Mouse (Mus musculus): Measurements from ENCODE around the gene Ahcyl1. TPM values are rescaled to one million over a fixed set of nuclear protein-coding genes. Genes with fewer than 3 reads are reported as not detected.

Gene Ahcyl1
- 114 and 115 TPM in 2 replicates for polyA plus RNA-seq (2016; fragmentation: Nextera tagmentation; extraction: Ambion mirVana)

DNA sequence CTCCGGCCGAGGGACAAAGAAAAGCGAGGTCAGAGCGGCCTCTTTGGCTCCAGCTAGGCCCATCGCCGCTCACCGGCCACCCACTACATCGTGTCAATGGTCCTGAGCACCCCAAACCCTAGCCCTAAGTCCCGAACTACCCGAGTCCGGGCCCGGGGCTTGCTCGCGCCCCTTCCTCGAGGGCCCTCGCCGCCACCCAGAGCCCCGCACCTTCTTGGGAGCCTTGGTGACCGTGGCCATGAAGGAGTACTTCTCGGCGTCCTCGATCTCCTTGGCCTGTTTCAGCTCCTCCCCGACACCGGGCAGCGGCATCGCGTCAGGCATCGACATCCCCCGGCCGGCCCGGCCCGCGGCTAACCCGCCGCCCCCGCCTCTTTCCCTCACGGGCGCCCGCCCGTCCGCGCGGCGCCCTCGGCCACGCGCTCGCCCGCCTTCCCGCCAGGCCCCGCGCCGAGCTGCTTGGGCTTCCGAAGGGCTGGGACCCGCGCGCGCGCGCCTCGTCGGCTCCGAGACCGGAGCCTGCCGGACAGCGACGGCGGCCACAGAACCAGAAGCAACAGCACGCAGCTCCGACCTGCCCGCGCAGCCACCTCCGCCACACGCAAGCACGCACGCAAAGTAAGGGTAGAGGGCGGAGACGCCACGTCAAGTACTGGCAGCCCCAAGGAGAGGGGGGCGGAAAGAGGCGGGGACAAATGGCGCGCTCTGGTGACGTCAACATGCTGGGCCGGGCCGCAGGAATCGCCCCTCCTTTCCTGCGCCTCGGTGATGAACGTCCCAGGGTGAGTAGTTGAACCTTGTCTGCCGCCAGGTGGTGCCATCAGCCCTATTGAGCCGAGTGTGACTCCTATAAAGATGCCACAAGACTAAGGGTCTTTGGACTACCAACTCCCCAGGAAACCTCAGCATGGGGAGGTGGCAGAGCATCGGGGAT lies at the start of gene Ahcyl1:
Ahcyl1 (minus strand) TSS at position 613 of the 934 bp plus-strand sequence.
- peak within 1 kb of the TSS; percentile 84 for H3K4me3 ChIP-seq (replicated peaks)
- H3K9ac ChIP-seq (replicated peaks), result peak within 1 kb of the TSS; percentile 95
- WGBS, result under 1% methylated on average over 93 of the region's 93 CpGs
- H3K9me3 ChIP-seq, result no peaks in the 10 kb centered on the region
- peak within 1 kb of the TSS; percentile 91 for H3K27ac ChIP-seq
- H3K27me3 ChIP-seq, result no peaks in the 10 kb centered on the region; the same call in 1 of the 2 replicates
- peaks cover 28% of the 10 kb centered on the region for H3K4me1 ChIP-seq (replicated peaks)
- no peaks in the 10 kb centered on the region for H3K36me3 ChIP-seq
- peak within 1 kb of the TSS; percentile 70 for H3K4me2 ChIP-seq
- ATAC-seq (ENCODE audit: insufficient number of reproducible peaks, insufficient read depth, low FRiP score, low TSS enrichment, low read depth), result peak; percentile 98

DNA sequence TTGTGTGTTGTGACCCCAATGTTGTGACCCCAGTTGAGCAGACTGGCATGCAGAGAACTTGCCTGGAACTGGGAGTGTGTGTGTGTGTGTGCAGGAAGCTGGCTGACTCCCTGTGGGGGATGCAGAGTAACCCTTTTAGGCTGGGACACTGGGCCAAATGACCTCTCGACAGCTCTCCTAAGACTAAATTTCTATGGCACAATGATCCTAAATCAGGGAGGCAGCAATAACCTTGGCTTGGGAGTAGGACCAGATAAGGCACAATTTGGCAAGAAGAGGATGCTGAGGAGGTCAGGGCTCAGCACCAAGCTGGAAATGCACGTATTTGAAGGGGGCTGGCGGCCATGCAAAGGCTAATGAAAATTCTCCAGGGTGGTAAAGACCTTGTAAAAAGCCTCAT lies 49.7 kb upstream of the Ahcyl1 start:
- no peak for ATAC-seq (ENCODE audit: insufficient number of reproducible peaks, insufficient read depth, low FRiP score, low TSS enrichment, low read depth)
- Histone ChIP-seq H3K9me3 (no peaks in the 10 kb centered on the region), H3K36me3 (peaks cover 68% of the 10 kb centered on the region), H3K4me1 (replicated peaks) (peaks cover 44% of the 10 kb centered on the region), H3K4me3 (replicated peaks) (no peak overlapping the region), H3K9ac (replicated peaks) (no peak overlapping the region), H3K4me2 (no peak overlapping the region), H3K27me3 (no peaks in the 10 kb centered on the region), H3K27ac (peak overlapping the region; percentile 50)
- WGBS, result 50% methylated on average over 3 of the region's 3 CpGs

DNA sequence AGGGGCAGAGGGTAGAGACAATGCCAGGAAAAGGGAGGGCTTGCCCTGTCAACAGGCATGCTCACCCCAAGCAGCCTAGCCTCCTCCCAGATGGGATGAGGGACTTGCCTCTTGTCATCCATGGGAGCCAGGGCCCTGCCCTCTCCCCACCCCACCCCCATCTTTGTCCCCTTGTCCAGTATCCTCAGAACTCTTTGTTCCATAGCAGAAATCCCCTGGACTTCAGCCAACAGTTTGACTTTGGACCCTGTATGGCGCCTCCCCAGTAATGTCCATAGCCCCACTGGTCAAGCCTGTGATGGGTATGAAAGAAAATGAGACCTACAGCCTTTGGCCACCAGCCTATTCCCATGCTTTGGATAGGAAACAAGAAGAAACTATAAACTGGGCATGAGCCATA lies 47.3 kb upstream of the Ahcyl1 start:
- Histone ChIP-seq H3K9ac (replicated peaks) (no peak overlapping the region), H3K4me2 (no peak overlapping the region), H3K27ac (no peak overlapping the region), H3K4me3 (replicated peaks) (no peak overlapping the region), H3K36me3 (peaks cover 48% of the 10 kb centered on the region), H3K4me1 (replicated peaks) (peaks cover 60% of the 10 kb centered on the region), H3K9me3 (no peaks in the 10 kb centered on the region), H3K27me3 (no peaks in the 10 kb centered on the region)
- ATAC-seq (ENCODE audit: insufficient number of reproducible peaks, insufficient read depth, low FRiP score, low TSS enrichment, low read depth), result no peak
- WGBS, result 96% methylated on average over 1 of the region's 1 CpGs

DNA sequence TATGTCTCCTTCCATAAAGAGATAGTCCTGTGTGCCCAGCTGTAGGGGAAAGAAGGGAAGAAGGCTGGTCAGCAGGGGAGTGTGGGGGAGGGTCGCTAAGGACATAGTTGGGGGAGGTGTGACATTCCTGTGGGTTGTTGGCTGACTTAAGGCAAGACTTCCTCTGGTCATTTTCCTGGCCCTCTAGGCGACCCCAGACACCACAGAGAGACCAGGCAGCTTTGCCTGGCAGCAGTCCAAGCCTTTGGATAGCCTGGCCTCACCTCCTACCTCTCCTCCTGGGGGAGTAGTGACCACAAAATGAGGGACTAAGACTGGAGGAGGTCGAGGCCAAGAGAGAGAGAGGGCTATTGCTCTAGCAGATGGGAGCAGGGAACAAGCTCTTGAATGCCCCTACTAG lies 46.7 kb upstream of the Ahcyl1 start:
- H3K9ac ChIP-seq (replicated peaks), result no peak overlapping the region
- no peak for ATAC-seq (ENCODE audit: insufficient number of reproducible peaks, insufficient read depth, low FRiP score, low TSS enrichment, low read depth)
- peaks cover 42% of the 10 kb centered on the region for H3K36me3 ChIP-seq
- no peak overlapping the region for H3K4me2 ChIP-seq
- WGBS, result 10% methylated on average over 3 of the region's 3 CpGs
- no peak overlapping the region for H3K4me3 ChIP-seq (replicated peaks)
- H3K9me3 ChIP-seq, result no peaks in the 10 kb centered on the region
- no peak overlapping the region for H3K27ac ChIP-seq
- peaks cover 60% of the 10 kb centered on the region for H3K4me1 ChIP-seq (replicated peaks)
- H3K27me3 ChIP-seq, result no peaks in the 10 kb centered on the region

DNA sequence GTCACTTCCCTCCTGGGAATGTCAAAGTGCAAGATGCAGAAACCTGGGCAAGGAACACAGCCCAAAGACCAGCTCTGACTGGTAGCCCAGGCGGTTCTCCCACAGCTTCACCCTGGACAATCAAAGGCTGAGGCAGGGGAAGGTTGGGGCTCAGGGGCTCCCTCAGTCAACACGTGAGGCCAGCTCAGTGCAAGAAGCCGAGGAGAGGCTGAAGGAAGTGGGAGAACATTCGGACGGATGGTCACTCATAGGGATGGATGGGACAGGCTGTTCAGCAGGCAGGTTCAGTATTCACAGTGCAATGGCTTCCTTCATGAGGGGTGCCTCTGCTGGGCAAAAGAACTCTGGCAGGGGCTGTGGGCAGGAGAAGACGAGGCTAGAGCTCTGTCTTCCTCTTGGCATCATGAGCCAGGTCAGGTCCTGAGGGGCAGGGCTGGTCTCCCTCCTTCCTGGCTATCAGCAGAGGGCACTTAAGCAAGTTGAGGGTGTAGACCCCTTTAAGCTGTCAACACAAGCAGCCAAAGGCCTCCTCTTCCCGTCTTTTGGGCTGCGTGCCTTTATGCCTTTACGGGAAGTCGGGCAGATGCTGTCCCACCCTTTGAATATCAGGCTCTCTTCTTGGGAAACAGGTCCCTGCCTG lies 45.8 kb upstream of the Ahcyl1 start:
- H3K27me3 ChIP-seq, result no peaks in the 10 kb centered on the region
- H3K4me3 ChIP-seq (replicated peaks), result no peak overlapping the region
- no peak for ATAC-seq (ENCODE audit: insufficient number of reproducible peaks, insufficient read depth, low FRiP score, low TSS enrichment, low read depth)
- no peak overlapping the region for H3K4me2 ChIP-seq
- H3K4me1 ChIP-seq (replicated peaks), result peaks cover 66% of the 10 kb centered on the region
- no peak overlapping the region for H3K9ac ChIP-seq (replicated peaks)
- H3K27ac ChIP-seq, result peak overlapping the region; percentile 31
- peaks cover 37% of the 10 kb centered on the region for H3K36me3 ChIP-seq
- 92% methylated on average over 10 of the region's 10 CpGs for WGBS
- no peaks in the 10 kb centered on the region for H3K9me3 ChIP-seq

DNA sequence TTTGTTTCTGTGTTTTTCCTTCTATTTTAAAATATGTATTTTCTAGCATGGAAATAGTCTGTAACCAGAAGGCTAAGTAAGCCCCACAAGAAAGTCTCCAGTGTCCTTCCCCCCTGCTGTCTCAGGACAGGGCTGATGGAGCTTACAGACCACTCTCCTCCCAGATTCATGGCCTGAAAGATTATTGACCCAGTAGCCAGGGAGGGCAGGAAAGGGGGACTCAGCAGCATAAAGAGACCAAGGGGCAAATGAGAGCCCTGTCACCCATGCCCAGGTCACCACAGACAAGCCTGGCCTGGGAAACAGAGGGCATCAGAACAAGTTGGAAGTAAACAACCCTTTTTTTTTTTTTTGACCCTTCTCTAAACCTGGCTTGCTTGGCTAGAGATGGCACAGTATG lies 45.0 kb upstream of the Ahcyl1 start:
- peaks cover 58% of the 10 kb centered on the region for H3K4me1 ChIP-seq (replicated peaks)
- no peaks in the 10 kb centered on the region for H3K9me3 ChIP-seq
- no peak overlapping the region for H3K9ac ChIP-seq (replicated peaks)
- H3K36me3 ChIP-seq, result peaks cover 31% of the 10 kb centered on the region
- H3K4me2 ChIP-seq, result no peak overlapping the region
- no peaks in the 10 kb centered on the region for H3K27me3 ChIP-seq
- H3K27ac ChIP-seq, result peak overlapping the region; percentile 81
- no peak for ATAC-seq (ENCODE audit: insufficient number of reproducible peaks, insufficient read depth, low FRiP score, low TSS enrichment, low read depth)
- no peak overlapping the region for H3K4me3 ChIP-seq (replicated peaks)

DNA sequence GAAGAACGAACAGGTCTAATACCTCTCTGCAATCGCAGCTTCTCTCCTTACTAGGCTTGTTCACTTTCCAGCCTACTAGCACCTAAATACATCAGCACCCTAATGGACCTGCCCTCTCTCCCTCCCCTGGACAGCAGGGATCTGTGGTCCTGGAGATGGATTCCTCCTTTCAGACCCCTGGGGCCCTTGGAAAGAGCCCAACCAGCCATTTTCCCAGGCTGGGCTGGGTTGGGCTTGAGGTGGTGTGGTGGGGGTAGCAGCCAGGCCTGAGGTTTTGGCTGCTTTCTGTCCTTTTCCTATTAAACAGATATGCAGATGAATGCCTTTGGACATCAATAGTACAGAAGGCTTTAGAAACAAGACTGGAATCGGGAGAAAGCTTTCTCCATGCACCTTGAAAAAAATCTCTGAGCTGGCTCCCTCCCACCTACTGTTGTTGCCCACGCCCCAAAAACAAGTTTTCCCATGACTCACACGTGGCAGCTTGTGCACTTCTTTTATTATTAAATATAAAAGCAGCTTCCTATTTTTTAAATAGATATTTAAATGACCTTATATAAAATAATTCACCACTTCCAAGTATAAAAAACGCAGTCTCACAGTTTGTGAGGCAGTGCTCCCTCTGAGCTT lies 44.3 kb upstream of the Ahcyl1 start:
- Histone ChIP-seq H3K36me3 (peaks cover 24% of the 10 kb centered on the region; the same call in 1 of the 2 replicates), H3K9ac (replicated peaks) (no peak overlapping the region), H3K27me3 (no peaks in the 10 kb centered on the region), H3K4me3 (replicated peaks) (no peak overlapping the region), H3K4me2 (no peak overlapping the region), H3K4me1 (replicated peaks) (peaks cover 52% of the 10 kb centered on the region), H3K27ac (peak overlapping the region; percentile 81), H3K9me3 (no peaks in the 10 kb centered on the region)
- ATAC-seq (ENCODE audit: insufficient number of reproducible peaks, insufficient read depth, low FRiP score, low TSS enrichment, low read depth), result peak; percentile 73; the same call in 1 of the 2 replicates
- 10% methylated on average over 6 of the region's 6 CpGs for WGBS

DNA sequence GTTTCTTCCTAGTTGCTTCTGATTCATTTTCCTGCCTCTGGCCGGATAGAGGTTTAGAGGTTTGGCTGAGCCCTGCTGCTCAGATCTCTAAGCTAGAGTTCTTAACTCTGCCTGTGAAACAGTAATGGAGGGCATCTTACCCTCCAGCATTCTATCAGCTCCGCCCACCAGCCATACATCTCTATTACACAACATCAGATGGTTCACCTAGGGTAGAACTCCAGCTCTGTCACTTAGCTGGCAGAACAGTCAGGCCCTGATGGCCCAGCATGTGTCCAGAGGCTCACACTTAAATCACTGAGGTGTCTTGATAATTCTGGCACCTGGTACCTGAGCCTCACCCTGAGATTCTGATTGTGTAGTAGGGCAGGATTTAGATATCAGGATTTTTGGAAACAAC lies 43.6 kb upstream of the Ahcyl1 start:
- Histone ChIP-seq H3K27me3 (no peaks in the 10 kb centered on the region), H3K36me3 (peaks cover 18% of the 10 kb centered on the region; the same call in 1 of the 2 replicates), H3K9ac (replicated peaks) (no peak overlapping the region), H3K4me1 (replicated peaks) (peaks cover 50% of the 10 kb centered on the region), H3K4me2 (no peak overlapping the region), H3K27ac (peak overlapping the region; percentile 81), H3K4me3 (replicated peaks) (no peak overlapping the region), H3K9me3 (no peaks in the 10 kb centered on the region)
- WGBS, result 54% methylated on average over 2 of the region's 2 CpGs
- no peak for ATAC-seq (ENCODE audit: insufficient number of reproducible peaks, insufficient read depth, low FRiP score, low TSS enrichment, low read depth)

DNA sequence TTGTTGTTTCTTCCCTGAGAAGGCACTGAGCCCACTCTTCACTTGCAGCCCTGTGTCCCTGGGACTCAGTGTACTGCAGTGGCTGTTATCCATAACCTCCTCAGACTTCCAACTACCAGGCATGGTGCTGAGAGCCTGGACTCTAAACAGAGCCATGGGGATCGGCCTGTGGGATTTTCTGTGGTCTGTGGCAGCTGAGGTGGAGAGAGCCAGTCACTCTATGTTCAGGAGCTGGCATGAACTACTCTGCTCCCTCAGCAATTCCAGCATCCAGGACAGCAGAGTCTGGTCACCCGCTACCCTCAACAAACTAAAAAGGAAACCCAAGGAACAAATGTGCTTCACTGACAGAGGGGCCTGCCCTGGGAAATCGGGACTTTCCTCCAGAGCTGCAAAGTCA lies 43.1 kb upstream of the Ahcyl1 start:
- no peaks in the 10 kb centered on the region for H3K9me3 ChIP-seq
- no peak overlapping the region for H3K4me3 ChIP-seq (replicated peaks)
- H3K36me3 ChIP-seq, result peaks cover 18% of the 10 kb centered on the region; the same call in 1 of the 2 replicates
- WGBS, result 66% methylated on average over 3 of the region's 3 CpGs
- H3K9ac ChIP-seq (replicated peaks), result no peak overlapping the region
- H3K27me3 ChIP-seq, result no peaks in the 10 kb centered on the region
- H3K4me1 ChIP-seq (replicated peaks), result peaks cover 50% of the 10 kb centered on the region
- H3K27ac ChIP-seq, result peak overlapping the region; percentile 81
- ATAC-seq (ENCODE audit: insufficient number of reproducible peaks, insufficient read depth, low FRiP score, low TSS enrichment, low read depth), result no peak
- no peak overlapping the region for H3K4me2 ChIP-seq

DNA sequence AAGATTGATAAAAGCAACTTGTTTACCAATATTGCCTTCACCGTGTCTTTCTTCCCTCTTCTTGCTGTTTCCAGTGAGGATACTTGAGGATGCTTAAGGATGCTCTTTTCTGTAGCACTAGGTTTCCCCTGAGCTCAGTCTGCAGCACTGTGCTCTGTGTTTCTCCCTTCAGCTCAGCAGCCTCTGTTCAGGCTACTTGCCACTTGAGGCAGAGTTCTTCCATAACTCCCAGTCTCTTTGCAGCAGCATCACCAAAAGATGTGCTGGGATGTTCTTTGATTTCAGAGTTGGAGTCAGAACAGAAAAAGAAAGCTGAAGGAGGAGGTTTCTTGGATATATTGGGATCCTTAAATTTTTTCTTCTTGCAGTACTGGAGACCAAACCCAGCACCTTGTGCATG lies 42.3 kb upstream of the Ahcyl1 start:
- Histone ChIP-seq H3K4me1 (replicated peaks) (peaks cover 46% of the 10 kb centered on the region), H3K27ac (no peak overlapping the region), H3K27me3 (no peaks in the 10 kb centered on the region), H3K9ac (replicated peaks) (no peak overlapping the region), H3K4me2 (no peak overlapping the region), H3K36me3 (peaks cover 17% of the 10 kb centered on the region; the same call in 1 of the 2 replicates), H3K4me3 (replicated peaks) (no peak overlapping the region), H3K9me3 (no peaks in the 10 kb centered on the region)
- ATAC-seq (ENCODE audit: insufficient number of reproducible peaks, insufficient read depth, low FRiP score, low TSS enrichment, low read depth), result no peak
- 87% methylated on average over 1 of the region's 1 CpGs for WGBS

DNA sequence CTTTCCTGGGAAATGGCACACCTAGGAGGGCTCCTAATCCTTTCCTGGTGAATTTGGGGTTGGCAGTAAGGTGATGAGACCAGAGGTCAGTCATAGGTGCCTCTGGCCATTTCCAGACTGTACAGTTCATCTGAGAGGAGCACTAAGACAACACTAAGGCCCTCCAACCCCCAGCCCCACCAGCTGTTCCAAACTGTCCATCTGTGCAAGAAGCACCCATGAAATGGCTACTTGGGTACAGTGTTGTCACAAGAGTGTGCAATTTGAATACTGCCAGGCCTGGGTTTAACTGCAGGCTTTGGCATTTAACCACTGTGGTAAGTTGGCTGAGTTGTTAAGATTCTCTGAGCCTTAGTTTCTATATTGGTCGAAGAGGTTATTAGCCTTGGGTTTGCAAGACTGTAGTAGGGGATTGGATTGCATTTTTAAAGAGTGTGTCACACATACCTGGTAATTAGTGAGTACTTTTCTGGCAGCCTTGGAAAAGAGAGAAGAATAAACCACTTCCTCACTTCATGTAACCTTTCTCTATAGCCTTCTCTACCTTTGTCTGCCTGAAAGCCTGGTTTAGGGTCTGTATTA lies 41.3 kb upstream of the Ahcyl1 start:
- peaks cover 38% of the 10 kb centered on the region for H3K4me1 ChIP-seq (replicated peaks)
- no peaks in the 10 kb centered on the region for H3K27me3 ChIP-seq
- no peak overlapping the region for H3K9ac ChIP-seq (replicated peaks)
- peaks cover 10% of the 10 kb centered on the region; the same call in 1 of the 2 replicates for H3K36me3 ChIP-seq
- H3K4me3 ChIP-seq (replicated peaks), result no peak overlapping the region
- H3K4me2 ChIP-seq, result no peak overlapping the region
- ATAC-seq (ENCODE audit: insufficient number of reproducible peaks, insufficient read depth, low FRiP score, low TSS enrichment, low read depth), result no peak
- 71% methylated on average over 1 of the region's 1 CpGs for WGBS
- H3K27ac ChIP-seq, result no peak overlapping the region
- H3K9me3 ChIP-seq, result no peaks in the 10 kb centered on the region

Data from limb, embryonic 12.5 days (tissue).